Mouse (Mus musculus) liver, adult 2 months (tissue): ENCODE measurements around the gene Synpo2.

ENCODE experiments used
- CTCF ChIP-seq: fragments of 200-500 bp; IDR thresholded peaks from 2 replicates; pipeline ENCODE4 v1.5.1; 2011; ENCODE audit warnings: low read depth, low read length, control low read depth
- POLR2A ChIP-seq: fragments of 200-500 bp; IDR thresholded peaks from 2 replicates; pipeline ENCODE4 v1.6.1; 2011; ENCODE audit warnings: low read length, control low read depth; ENCODE audit not compliant: insufficient read depth; ENCODE audit errors: extremely low read depth

- TF ChIP-seq POLR2A (no peak), CTCF (no peak)
Observed at GRCm38 (mm10) chr3:123128091-123128490, 107.9 kb downstream of the Synpo2 start.
